Mouse (Mus musculus): Measurements from ENCODE around the gene Pmepa1.

DNA sequence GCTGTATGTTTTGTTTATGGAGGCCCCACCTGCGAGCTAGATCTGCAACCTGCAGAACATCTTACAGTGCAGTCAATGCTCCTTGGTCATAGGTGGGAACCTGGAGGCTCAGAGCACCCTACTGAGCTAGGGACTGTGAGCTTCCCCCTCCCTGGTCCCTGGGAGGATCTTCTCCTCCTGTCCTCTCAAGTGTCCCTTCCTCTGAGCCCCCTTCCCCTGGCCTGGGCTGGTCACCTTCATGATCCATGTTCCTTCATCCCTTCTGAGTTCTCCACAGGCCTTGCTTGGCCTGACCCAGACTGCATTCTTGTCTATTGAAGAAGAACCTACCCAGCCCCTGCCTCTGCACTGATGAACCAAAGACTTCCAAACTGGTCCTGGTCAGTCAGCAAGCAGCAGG, 101.8 kb downstream of the Pmepa1 start:
- TF ChIP-seq CTCF (IDR thresholded peaks at IDR 0.05; ENCODE audit: low read depth, low read length) (no peak), POLR2A (IDR thresholded peaks at IDR 0.05; ENCODE audit: extremely low read depth, insufficient read depth, low read length) (no peak)

All from liver, adult 2 months (tissue).